Mouse (Mus musculus) midbrain, embryonic 13.5 days (tissue): ENCODE measurements around the gene 1600002K03Rik. TPM values are rescaled to one million over a fixed set of nuclear protein-coding genes. Genes with fewer than 3 reads are reported as not detected.

Experiments
- ATAC-seq: fragments of 200-750 bp; cut with Nextera tagmentation; 2 replicates; pipeline ENCODE4 v1.8.0; 2017; ENCODE audit warnings: mild to moderate bottlenecking, moderate TSS enrichment, moderate library complexity
- H3K27ac ChIP-seq: fragments of 300-500 bp; sonication (generic); 2 replicates; pipeline ENCODE4 v1.5.1; 2015; ENCODE audit warnings: inconsistent platforms, mild to moderate bottlenecking, moderate library complexity
- H3K27me3 ChIP-seq: fragments of 300-500 bp; sonication (generic); 2 replicates; pipeline ENCODE4 v1.6.1; 2015; ENCODE audit warnings: mild to moderate bottlenecking, inconsistent platforms
- H3K36me3 ChIP-seq: fragments of 300-500 bp; sonication (generic); 2 replicates; pipeline ENCODE4 v1.6.1; 2015; ENCODE audit warnings: mild to moderate bottlenecking, inconsistent platforms
- H3K4me1 ChIP-seq: fragments of 300-500 bp; sonication (generic); replicated peaks from 2 replicates; pipeline ENCODE4 v1.6.1; 2015; ENCODE audit warnings: inconsistent platforms
- H3K4me2 ChIP-seq: fragments of 300-500 bp; sonication (generic); replicated peaks from 2 replicates; pipeline ENCODE4 v1.6.1; 2015; ENCODE audit warnings: moderate library complexity, mild to moderate bottlenecking, inconsistent platforms
- H3K4me3 ChIP-seq: fragments of 300-500 bp; sonication (generic); replicated peaks from 2 replicates; pipeline ENCODE4 v1.5.1; 2015; ENCODE audit warnings: mild to moderate bottlenecking, inconsistent platforms
- H3K9ac ChIP-seq: fragments of 300-500 bp; sonication (generic); replicated peaks from 2 replicates; pipeline ENCODE4 v1.6.1; 2015; ENCODE audit warnings: mild to moderate bottlenecking, inconsistent platforms
- H3K9me3 ChIP-seq: fragments of 300-500 bp; sonication (generic); 2 replicates; pipeline ENCODE4 v1.6.1; 2016; ENCODE audit warnings: mild to moderate bottlenecking, inconsistent platforms
- WGBS: fragments of 180-500 bp; shearing (Covaris S2); methylation state at CpG from one replicate; pipeline ENCODE4 v1.1.7; 2015; 5-methylcytosine and 5-hydroxymethylcytosine counted together
- polyA plus RNA-seq: library from polyadenylated mRNA; unstranded; fragments of >200 nt; fragmentation: Nextera tagmentation; extraction: Ambion mirVana; gene quantifications from 2 replicates; pipeline ENCODE4 v1.2.1, GENCODE M21; 2015

Gene 1600002K03Rik
- polyA plus RNA-seq, 1 experiment from 2014 or later: 14.5 TPM

DNA sequence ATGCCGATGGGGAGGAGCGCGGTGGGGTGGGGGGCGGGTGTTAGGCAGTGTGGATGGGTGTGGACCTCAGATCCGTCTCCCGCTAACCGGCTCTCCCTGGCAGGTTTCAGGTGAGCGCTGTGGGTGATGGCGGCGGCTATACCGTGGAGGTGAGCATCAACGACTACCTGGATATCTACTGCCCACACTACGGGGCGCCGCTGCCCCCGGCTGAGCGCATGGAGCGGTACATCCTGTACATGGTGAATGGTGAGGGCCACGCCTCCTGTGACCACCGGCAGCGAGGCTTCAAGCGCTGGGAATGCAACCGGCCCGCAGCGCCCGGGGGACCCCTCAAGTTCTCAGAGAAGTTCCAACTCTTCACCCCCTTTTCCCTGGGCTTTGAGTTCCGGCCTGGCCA, 13.9 kb downstream of the 1600002K03Rik start:
- no peak overlapping the region for H3K4me3 ChIP-seq

GRCm38 (mm10) chr10:80187739-80188138, 15.0 kb downstream of the 1600002K03Rik start:
- no peaks in the 10 kb centered on the region for H3K9me3 ChIP-seq
- H3K4me3 ChIP-seq: 0 out of 2 replicates have a peak overlapping the region, but pooled peaks have one; percentile 5
- H3K27ac ChIP-seq: peak overlapping the region; percentile 96
- H3K4me2 ChIP-seq: 0 out of 2 replicates have a peak overlapping the region, but pooled peaks have one; percentile 67
- WGBS: 70% methylated on average over 10 of the region's 10 CpGs
- H3K27me3 ChIP-seq: peaks cover 9% of the 10 kb centered on the region; the same call in 1 of the 2 replicates
- no peak overlapping the region for H3K9ac ChIP-seq
- ATAC-seq: no peak
- H3K4me1 ChIP-seq: peaks cover 73% of the 10 kb centered on the region
- H3K36me3 ChIP-seq: peaks cover 39% of the 10 kb centered on the region

More for the DNA sequence above, 13.9 kb downstream of the 1600002K03Rik start:
- 42% methylated on average over 27 of the region's 27 CpGs for WGBS
- Histone ChIP-seq H3K27ac (peak overlapping the region; percentile 96), H3K4me2 (peak overlapping the region; percentile 97), H3K9me3 (no peaks in the 10 kb centered on the region), H3K9ac (0 out of 2 replicates have a peak overlapping the region, but pooled peaks have one; percentile 28), H3K36me3 (peaks cover 43% of the 10 kb centered on the region), H3K4me1 (peaks cover 78% of the 10 kb centered on the region), H3K27me3 (peaks cover 9% of the 10 kb centered on the region; the same call in 1 of the 2 replicates)
- ATAC-seq: no peak

DNA sequence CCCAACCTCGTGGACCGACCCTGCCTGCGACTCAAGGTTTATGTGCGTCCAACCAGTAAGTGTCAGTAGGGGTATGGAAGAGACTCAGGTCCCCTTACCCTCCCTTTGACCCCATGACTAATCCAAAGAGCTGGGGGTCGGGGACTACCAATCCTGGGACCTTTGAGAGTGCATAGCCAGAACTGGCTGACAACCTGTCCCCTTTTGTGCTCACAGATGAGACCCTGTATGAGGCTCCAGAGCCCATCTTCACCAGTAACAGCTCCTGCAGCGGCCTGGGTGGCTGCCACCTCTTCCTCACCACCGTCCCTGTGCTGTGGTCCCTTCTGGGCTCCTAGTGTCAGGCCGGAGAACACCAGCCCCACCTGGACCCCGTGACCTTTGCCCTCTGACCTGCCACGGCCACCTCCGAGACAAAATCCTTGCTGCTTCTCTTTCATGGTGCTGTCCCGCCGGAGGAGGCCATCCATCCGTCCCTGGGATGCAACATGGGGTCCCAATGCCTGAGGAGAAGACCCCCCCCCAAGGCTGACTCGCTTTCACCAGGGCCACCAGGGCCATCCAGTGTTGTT, 15.8 kb downstream of the 1600002K03Rik start:
- H3K4me1 ChIP-seq: peaks cover 72% of the 10 kb centered on the region
- H3K27ac ChIP-seq: peak overlapping the region; percentile 96
- H3K4me3 ChIP-seq: peak overlapping the region; percentile 16; the same call in 1 of the 2 replicates
- 43% methylated on average over 15 of the region's 15 CpGs for WGBS
- H3K9ac ChIP-seq: peak overlapping the region; percentile 63
- H3K9me3 ChIP-seq: no peaks in the 10 kb centered on the region
- ATAC-seq: no peak
- H3K4me2 ChIP-seq: peak overlapping the region; percentile 67
- peaks cover 31% of the 10 kb centered on the region for H3K36me3 ChIP-seq
- peaks cover 9% of the 10 kb centered on the region; the same call in 1 of the 2 replicates for H3K27me3 ChIP-seq

DNA sequence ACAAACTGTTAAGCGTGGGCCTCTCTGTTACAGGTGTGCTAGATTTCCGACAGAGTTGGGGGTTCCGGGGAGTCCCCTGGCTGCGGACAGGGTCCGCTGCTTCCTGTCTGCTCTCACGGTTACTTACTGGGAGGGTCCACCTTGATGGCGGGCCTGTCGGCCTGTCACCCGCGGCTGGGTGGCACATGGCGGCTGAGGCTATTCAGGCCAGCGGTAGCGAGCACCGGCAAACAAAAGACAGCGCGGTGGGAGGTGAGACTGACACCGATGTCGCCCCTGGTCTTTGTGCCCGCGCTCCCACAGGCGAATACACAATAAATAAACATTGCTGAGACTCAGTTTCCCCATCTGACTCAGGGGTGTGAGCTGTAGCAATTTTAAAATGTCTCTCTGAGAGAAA, 17.3 kb downstream of the 1600002K03Rik start:
- WGBS: under 1% methylated on average over 21 of the region's 21 CpGs
- H3K27me3 ChIP-seq: peaks cover 9% of the 10 kb centered on the region; the same call in 1 of the 2 replicates
- ATAC-seq: peak; percentile 9; the same call in 1 of the 2 replicates

GRCm38 (mm10) chr10:80190491-80191051, 17.8 kb downstream of the 1600002K03Rik start:
- under 1% methylated on average over 48 of the region's 48 CpGs for WGBS
- Histone ChIP-seq H3K9me3 (no peaks in the 10 kb centered on the region), H3K4me1 (peaks cover 71% of the 10 kb centered on the region), H3K9ac (peak overlapping the region; percentile 79), H3K4me2 (peak overlapping the region; percentile 67), H3K36me3 (peaks cover 28% of the 10 kb centered on the region), H3K4me3 (peak overlapping the region; percentile 40), H3K27me3 (peaks cover 9% of the 10 kb centered on the region; the same call in 1 of the 2 replicates), H3K27ac (peak overlapping the region; percentile 96)
- ATAC-seq: peak; percentile 46

More for the DNA sequence above, 17.3 kb downstream of the 1600002K03Rik start:
- H3K9me3 ChIP-seq: no peaks in the 10 kb centered on the region
- H3K4me1 ChIP-seq: peaks cover 74% of the 10 kb centered on the region
- peak overlapping the region; percentile 67 for H3K4me2 ChIP-seq
- H3K27ac ChIP-seq: peak overlapping the region; percentile 96
- peaks cover 28% of the 10 kb centered on the region for H3K36me3 ChIP-seq
- H3K4me3 ChIP-seq: peak overlapping the region; percentile 40
- peak overlapping the region; percentile 79 for H3K9ac ChIP-seq

- Histone ChIP-seq H3K4me2 (no peak overlapping the region), H3K9me3 (no peaks in the 10 kb centered on the region), H3K4me1 (peaks cover 72% of the 10 kb centered on the region), H3K9ac (peak overlapping the region; percentile 42; the same call in 1 of the 2 replicates), H3K27ac (peak overlapping the region; percentile 86), H3K27me3 (peaks cover 2% of the 10 kb centered on the region; the same call in 1 of the 2 replicates), H3K36me3 (peaks cover 3% of the 10 kb centered on the region), H3K4me3 (no peak overlapping the region)
- 33% methylated on average over 6 of the region's 6 CpGs for WGBS
- no peak for ATAC-seq
Measured at GRCm38 (mm10) chr10:80193976-80194375, 21.2 kb downstream of the 1600002K03Rik start.

DNA sequence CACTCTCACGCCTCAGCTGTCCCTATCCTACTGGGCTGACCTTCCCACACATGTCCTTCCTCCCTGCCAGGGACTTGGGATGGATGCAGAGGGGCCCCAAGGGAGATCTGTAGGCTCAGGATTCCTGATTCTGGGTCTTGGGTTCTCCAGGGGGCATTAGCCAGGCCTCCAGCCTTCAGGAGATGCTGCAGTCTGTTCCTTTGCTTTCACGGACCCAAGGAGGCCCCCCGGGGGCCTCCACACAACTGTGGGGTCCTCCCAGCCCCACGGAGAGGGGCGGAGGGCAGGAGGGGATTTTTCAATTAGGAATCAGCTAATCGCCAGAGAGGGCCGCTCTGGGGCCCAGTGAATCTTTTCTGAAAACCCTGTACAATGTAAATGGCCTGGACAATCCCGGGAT, 21.7 kb downstream of the 1600002K03Rik start:
- 4% methylated on average over 8 of the region's 8 CpGs for WGBS
- Histone ChIP-seq H3K4me2 (no peak overlapping the region), H3K27ac (peak overlapping the region; percentile 86)

GRCm38 (mm10) chr10:80196167-80196566, 23.4 kb downstream of the 1600002K03Rik start:
- Histone ChIP-seq H3K36me3 (no peaks in the 10 kb centered on the region), H3K4me1 (peaks cover 64% of the 10 kb centered on the region), H3K27ac (peak overlapping the region; percentile 62; the same call in 1 of the 2 replicates), H3K9ac (no peak overlapping the region), H3K4me3 (no peak overlapping the region), H3K9me3 (no peaks in the 10 kb centered on the region), H3K4me2 (no peak overlapping the region), H3K27me3 (no peaks in the 10 kb centered on the region)
- 62% methylated on average over 1 of the region's 1 CpGs for WGBS
- ATAC-seq: no peak

More for the DNA sequence above, 21.7 kb downstream of the 1600002K03Rik start:
- no peak for ATAC-seq
- Histone ChIP-seq H3K4me1 (peaks cover 69% of the 10 kb centered on the region), H3K4me3 (no peak overlapping the region), H3K9ac (peak overlapping the region; percentile 42; the same call in 1 of the 2 replicates), H3K9me3 (no peaks in the 10 kb centered on the region), H3K27me3 (no peaks in the 10 kb centered on the region), H3K36me3 (no peaks in the 10 kb centered on the region)

GRCm38 (mm10) chr10:80196778-80197581, 24.2 kb downstream of the 1600002K03Rik start:
- no peak overlapping the region for H3K4me3 ChIP-seq
- peak overlapping the region; percentile 39; the same call in 1 of the 2 replicates for H3K9ac ChIP-seq
- no peak overlapping the region for H3K4me2 ChIP-seq
- WGBS: 15% methylated on average over 33 of the region's 33 CpGs
- peaks cover 62% of the 10 kb centered on the region for H3K4me1 ChIP-seq
- H3K27me3 ChIP-seq: no peaks in the 10 kb centered on the region
- ATAC-seq: 0 out of 2 replicates have a peak, but pooled peaks have one; percentile 28
- H3K27ac ChIP-seq: peak overlapping the region; percentile 62
- no peaks in the 10 kb centered on the region for H3K9me3 ChIP-seq
- no peaks in the 10 kb centered on the region for H3K36me3 ChIP-seq

DNA sequence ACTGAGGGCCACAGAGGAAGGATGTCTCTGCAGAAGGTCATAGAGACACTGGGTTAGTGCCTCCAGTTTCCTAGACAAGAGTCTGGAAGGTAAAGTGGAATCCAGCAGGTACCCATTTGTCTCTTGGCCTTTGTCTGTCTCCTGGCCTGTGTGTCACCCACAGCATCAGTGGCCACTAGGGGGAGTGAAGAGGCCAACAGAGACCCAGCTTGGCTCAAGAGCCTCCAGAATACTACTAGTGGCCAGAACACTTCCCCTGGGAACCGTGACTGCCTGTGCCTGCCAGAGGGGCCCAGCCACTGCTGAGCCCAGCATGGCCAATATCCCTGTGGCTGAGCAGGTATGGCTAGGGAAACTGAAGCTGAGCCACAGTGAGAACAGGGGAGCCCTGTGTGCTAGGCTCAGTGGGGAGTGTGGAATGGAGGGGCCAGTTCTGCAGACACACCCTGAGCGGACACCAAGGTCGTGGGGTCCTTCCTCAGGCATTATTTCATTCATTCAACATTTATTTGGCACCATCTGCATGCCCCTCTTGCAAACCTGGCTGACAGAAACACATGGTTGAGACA, 26.8 kb downstream of the 1600002K03Rik start:
- no peaks in the 10 kb centered on the region for H3K9me3 ChIP-seq
- no peaks in the 10 kb centered on the region for H3K36me3 ChIP-seq
- H3K27me3 ChIP-seq: no peaks in the 10 kb centered on the region
- H3K4me3 ChIP-seq: no peak overlapping the region
- peaks cover 53% of the 10 kb centered on the region for H3K4me1 ChIP-seq
- H3K27ac ChIP-seq: peak overlapping the region; percentile 70
- WGBS: 48% methylated on average over 3 of the region's 3 CpGs
- peak; percentile 76 for ATAC-seq
- H3K9ac ChIP-seq: no peak overlapping the region
- no peak overlapping the region for H3K4me2 ChIP-seq

DNA sequence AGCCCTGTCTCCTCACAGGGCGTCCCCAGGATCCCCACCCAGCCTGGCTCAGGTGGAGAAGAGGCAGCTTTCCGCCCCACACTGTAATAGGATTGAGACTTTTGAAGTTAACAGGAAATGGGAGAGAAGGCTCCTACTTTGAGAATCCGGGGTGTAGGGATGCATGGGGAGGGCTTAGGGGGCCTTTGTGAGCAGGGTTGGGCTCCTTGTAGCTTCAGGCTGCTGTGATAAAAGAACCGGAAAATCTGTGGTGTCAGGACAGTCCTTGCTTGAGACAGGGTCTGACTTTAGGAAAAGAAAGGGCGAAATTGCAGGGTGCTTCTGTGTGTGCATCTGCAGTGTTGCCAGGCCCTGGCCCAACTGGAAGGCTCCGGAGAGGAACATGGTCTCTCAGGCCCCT, 27.7 kb downstream of the 1600002K03Rik start:
- Histone ChIP-seq H3K4me3 (no peak overlapping the region), H3K36me3 (no peaks in the 10 kb centered on the region), H3K4me1 (peaks cover 46% of the 10 kb centered on the region), H3K27ac (peak overlapping the region; percentile 70), H3K27me3 (no peaks in the 10 kb centered on the region), H3K9me3 (no peaks in the 10 kb centered on the region), H3K9ac (0 out of 2 replicates have a peak overlapping the region, but pooled peaks have one; percentile 32), H3K4me2 (no peak overlapping the region)
- 0 out of 2 replicates have a peak, but pooled peaks have one; percentile 14 for ATAC-seq
- WGBS: 43% methylated on average over 6 of the region's 6 CpGs
